In genomic region chr7:116427206-116427605, GRCm38 (mm10) we compare ENCODE assay signal across 15 mouse cellular contexts.
"Had no signal": no experiment of that assay in that cellular context is flagged by ENCODE, and none has a peak within 500 bp of the region (broad histone marks: within the 10 kb centered on the region; RNA-seq: fewer than 3 reads in every experiment).

No protein-coding gene starts in this region.

- H3K4me1 ChIP-seq: neural tube, embryonic 15.5 days; stomach, embryonic 15.5 days had no signal

- H3K9me3 ChIP-seq: neural tube, embryonic 15.5 days; stomach, embryonic 15.5 days had no signal

- H3K9ac ChIP-seq: neural tube, embryonic 15.5 days; stomach, embryonic 15.5 days had no signal

- H3K4me2 ChIP-seq: neural tube, embryonic 15.5 days; stomach, embryonic 15.5 days had no signal

- H3K36me3 ChIP-seq: neural tube, embryonic 15.5 days; stomach, embryonic 15.5 days had no signal

- H3K27me3 ChIP-seq: neural tube, embryonic 15.5 days; stomach, embryonic 15.5 days had no signal

- DNase-seq: retina, postnatal 1 day; right cerebral cortex, adult 18-20 months; right cerebral cortex, postnatal 14 days; right cerebral cortex, postnatal 25 days; right cerebral cortex, postnatal 4 days; spleen, adult 18-20 months; thymus, adult 18-20 months; thymus, adult 2 months; thymus, postnatal 14 days; thymus, postnatal 25 days; thymus, postnatal 36 days; thymus, postnatal 4 days had no signal

- H3K4me3 ChIP-seq: neural tube, embryonic 15.5 days; stomach, embryonic 15.5 days had no signal

- H3K27ac ChIP-seq: neural tube, embryonic 15.5 days; stomach, embryonic 15.5 days; stomach, postnatal 0 days had no signal
